Mouse (Mus musculus) E14TG2a.4 (cell line): ENCODE results near the gene Dact3.

Experiments
- CTCF ChIP-seq: conservative IDR thresholded peaks from 2 replicates; pipeline ENCODE4 v1.5.1; 2014; ENCODE audit warnings: low read length
- NANOG ChIP-seq: IDR thresholded peaks from 2 replicates; pipeline ENCODE4 v1.6.1; 2014; ENCODE audit warnings: borderline replicate concordance, low read length, mixed read lengths

GRCm38 (mm10) chr7:16905491-16906021 lies 30.4 kb downstream of the Dact3 start:
- no peak for TF ChIP-seq CTCF
- TF ChIP-seq NANOG = no peak
